Mouse (Mus musculus) T-cell, adult 2 months (primary cell): ENCODE data around the gene Tnk2.

Source experiments
- DNase-seq: peaks from one replicate; pipeline ENCODE4 v3.0.0; 2022; ENCODE audit warnings: low spot score

Gene Tnk2

GRCm38 (mm10) chr16:32643661-32644061, at the start of gene Tnk2:
Gene Tnk2, plus strand, starts transcription at chr16:32643874.
- peak; percentile 79 for DNase-seq

GRCm38 (mm10) chr16:32593916-32594315, 49.8 kb upstream of the Tnk2 start:
- peak; percentile 45 for DNase-seq

- DNase-seq, result no peak
Measured at GRCm38 (mm10) chr16:32594701-32595100, 49.0 kb upstream of the Tnk2 start.

- no peak for DNase-seq
Measured at GRCm38 (mm10) chr16:32595142-32595855, 48.4 kb upstream of the Tnk2 start.

GRCm38 (mm10) chr16:32597909-32598381, 45.7 kb upstream of the Tnk2 start:
- no peak for DNase-seq

GRCm38 (mm10) chr16:32599151-32599550, 44.5 kb upstream of the Tnk2 start:
- no peak for DNase-seq

- DNase-seq, result no peak
Measured at GRCm38 (mm10) chr16:32602193-32602685, 41.4 kb upstream of the Tnk2 start.

GRCm38 (mm10) chr16:32607562-32608343, 35.9 kb upstream of the Tnk2 start:
- no peak for DNase-seq

GRCm38 (mm10) chr16:32608344-32608711, 35.3 kb upstream of the Tnk2 start:
- no peak for DNase-seq

GRCm38 (mm10) chr16:32608712-32609400, 34.8 kb upstream of the Tnk2 start, which contains the start of gene Tfrc:
Gene Tfrc, plus strand, starts transcription at chr16:32608920.
- DNase-seq, result peak; percentile 98

- peak; percentile 4 for DNase-seq
Measured at GRCm38 (mm10) chr16:32609401-32609779, 34.3 kb upstream of the Tnk2 start.

- DNase-seq, result no peak
Measured at GRCm38 (mm10) chr16:32610460-32611255, 33.0 kb upstream of the Tnk2 start.

GRCm38 (mm10) chr16:32612052-32612451, 31.6 kb upstream of the Tnk2 start:
- DNase-seq, result no peak

GRCm38 (mm10) chr16:32613269-32613834, 30.3 kb upstream of the Tnk2 start:
- no peak for DNase-seq

- DNase-seq, result peak; percentile 29
Measured at GRCm38 (mm10) chr16:32614047-32614446, 29.6 kb upstream of the Tnk2 start.

- DNase-seq, result no peak
Measured at GRCm38 (mm10) chr16:32618946-32619345, 24.7 kb upstream of the Tnk2 start.

GRCm38 (mm10) chr16:32628140-32628539, 15.5 kb upstream of the Tnk2 start:
- DNase-seq, result no peak

GRCm38 (mm10) chr16:32632328-32632824, 11.3 kb upstream of the Tnk2 start:
- DNase-seq, result no peak

GRCm38 (mm10) chr16:32633486-32634012, 10.1 kb upstream of the Tnk2 start:
- DNase-seq, result no peak

- no peak for DNase-seq
Measured at GRCm38 (mm10) chr16:32634183-32634582, 9.5 kb upstream of the Tnk2 start.

GRCm38 (mm10) chr16:32635314-32635713, 8.4 kb upstream of the Tnk2 start:
- DNase-seq, result no peak
